Mouse (Mus musculus): ENCODE results near the gene Cda. TPM values are rescaled to one million over a fixed set of nuclear protein-coding genes. Genes with fewer than 3 reads are reported as not detected.

Gene Cda
- total and polyA plus RNA-seq, 3 experiments, result 12.4 to 26.1 TPM; not detected in 1

GRCm38 (mm10) chr4:138355496-138355895 is 12.3 kb downstream of the Cda start:
- H3K27ac ChIP-seq (ENCODE audit: control insufficient read depth, low read depth, low read length), result peak overlapping the region; percentile 43
- no peaks in the 10 kb centered on the region for H3K27me3 ChIP-seq (ENCODE audit: control insufficient read depth in 1 of 2, insufficient read depth in 2 of 2, low read length in 2 of 2)
- H3K9me3 ChIP-seq (replicated peaks; ENCODE audit: insufficient read depth, low read length), result no peaks in the 10 kb centered on the region
- H3K4me1 ChIP-seq (ENCODE audit: control insufficient read depth in 1 of 2, insufficient read depth in 2 of 2, low read length in 2 of 2), result peaks cover 3 to 25% of the 10 kb centered on the region in 2 experiments
- peaks cover 0 to 12% of the 10 kb centered on the region in 2 experiments; a peak in 2 of 4 replicates for H3K36me3 ChIP-seq (ENCODE audit: control insufficient read depth in 1 of 2, insufficient read depth in 2 of 2, low read length in 2 of 2)
- no peak overlapping the region for H3K9ac ChIP-seq (ENCODE audit: control insufficient read depth, low read depth, low read length, poor library complexity, severe bottlenecking)
- no peak for TF ChIP-seq JUND (IDR thresholded peaks at IDR 0.05; ENCODE audit: low read depth, low read length)
- TF ChIP-seq SMC3 (IDR thresholded peaks at IDR 0.05; ENCODE audit: low read depth, low read length), result no peak
- no peak for TF ChIP-seq GABPA (IDR thresholded peaks at IDR 0.05; ENCODE audit: low read depth, low read length)
- TF ChIP-seq MYC (IDR thresholded peaks at IDR 0.05; ENCODE audit: low read depth, low read length), result no peak
- no peak for TF ChIP-seq RAD21 (IDR thresholded peaks at IDR 0.05; ENCODE audit: low read depth, low read length)
- TF ChIP-seq TCF12 (IDR thresholded peaks at IDR 0.05; ENCODE audit: low read depth, low read length), result peak; percentile 86
- TF ChIP-seq HCFC1 (IDR thresholded peaks at IDR 0.05; ENCODE audit: low read depth, low read length), result no peak
- TF ChIP-seq CHD2 (IDR thresholded peaks at IDR 0.05; ENCODE audit: low read length), result no peak
- TF ChIP-seq UBTF (IDR thresholded peaks at IDR 0.05; ENCODE audit: borderline replicate concordance, insufficient read depth, low read depth, low read length), result no peak
- no peak for TF ChIP-seq ZC3H11A (IDR thresholded peaks at IDR 0.05; ENCODE audit: low read depth, low read length)
- no peak for TF ChIP-seq ELF1 (IDR thresholded peaks at IDR 0.05; ENCODE audit: low read depth, low read length)
- TF ChIP-seq EP300 (IDR thresholded peaks at IDR 0.05; ENCODE audit: low read depth in 1 of 2, low read length in 2 of 2), result peak; percentile 79 to 81
- peak; percentile 83 for TF ChIP-seq ZNF384 (IDR thresholded peaks at IDR 0.05; ENCODE audit: low read depth, low read length)
- no peak for TF ChIP-seq MEF2A (IDR thresholded peaks at IDR 0.05; ENCODE audit: extremely low read depth, insufficient replicate concordance, low read depth, low read length, poor library complexity, severe bottlenecking)
- TF ChIP-seq E2F4 (IDR thresholded peaks at IDR 0.05; ENCODE audit: borderline replicate concordance, low read depth, low read length), result no peak
- peak; percentile 29; the same call in 1 of the 2 replicates for TF ChIP-seq BHLHE40 (IDR thresholded peaks at IDR 0.05; ENCODE audit: borderline replicate concordance, low read depth, low read length)
- no peak for TF ChIP-seq MAX (IDR thresholded peaks at IDR 0.05; ENCODE audit: low read length)
- TF ChIP-seq NELFE (IDR thresholded peaks at IDR 0.05; ENCODE audit: low read depth, low read length), result no peak
- TF ChIP-seq MXI1 (IDR thresholded peaks at IDR 0.05; ENCODE audit: low read depth, low read length), result no peak
- no peak for TF ChIP-seq CTCF (IDR thresholded peaks at IDR 0.05 in 2 of 3, conservative IDR thresholded peaks at IDR 0.05 in 1 of 3; ENCODE audit: control insufficient read depth in 1 of 3, insufficient read depth in 1 of 3, low read depth in 2 of 3, low read length in 3 of 3, poor library complexity in 1 of 3, severe bottlenecking in 1 of 3)
- TF ChIP-seq CHD1 (IDR thresholded peaks at IDR 0.05; ENCODE audit: low read depth, low read length), result no peak
- no peak for TF ChIP-seq USF2 (IDR thresholded peaks at IDR 0.05; ENCODE audit: borderline replicate concordance in 1 of 2, insufficient read depth in 1 of 2, low read depth in 1 of 2, low read length in 2 of 2)
- TF ChIP-seq KAT2A (conservative IDR thresholded peaks at IDR 0.05; ENCODE audit: low read depth, low read length), result no peak
- TF ChIP-seq TAL1 (IDR thresholded peaks at IDR 0.05; ENCODE audit: low read length), result peak; percentile 40
- peak; percentile 38; the same call in 1 of the 2 replicates for TF ChIP-seq SIN3A (IDR thresholded peaks at IDR 0.05; ENCODE audit: low read length)
- no peak for TF ChIP-seq MAFK (IDR thresholded peaks at IDR 0.05; ENCODE audit: borderline replicate concordance, low read depth, low read length)
- TF ChIP-seq GATA1 (IDR thresholded peaks at IDR 0.05; ENCODE audit: low read depth, low read length), result peak; percentile 91
- no peak for TF ChIP-seq ZMIZ1 (IDR thresholded peaks at IDR 0.05; ENCODE audit: low read depth, low read length)
- no peak for TF ChIP-seq POLR2AphosphoS2 (IDR thresholded peaks at IDR 0.05; ENCODE audit: low read length)
- TF ChIP-seq TBP (IDR thresholded peaks at IDR 0.05; ENCODE audit: low read depth, low read length), result no peak
- TF ChIP-seq POLR2AphosphoS5 (IDR thresholded peaks at IDR 0.05; ENCODE audit: borderline replicate concordance, low read depth, low read length), result no peak
- peak; percentile 69; the same call in 1 of the 2 replicates for TF ChIP-seq ETS1 (IDR thresholded peaks at IDR 0.05; ENCODE audit: low read depth, low read length)
- peak; percentile 38; the same call in 1 of the 2 replicates for TF ChIP-seq RCOR1 (IDR thresholded peaks at IDR 0.05; ENCODE audit: low read depth, low read length)
- DNase-seq (ENCODE audit: low read depth, low spot score), result peak; percentile 65
- no peak overlapping the region for H3K4me3 ChIP-seq (ENCODE audit: control insufficient read depth in 1 of 2, insufficient read depth in 1 of 2, low read depth in 2 of 2, low read length in 2 of 2)
- no peaks in the 10 kb centered on the region for H3K79me2 ChIP-seq (ENCODE audit: control insufficient read depth, insufficient read depth, low read length, poor library complexity)

All from MEL (cell line).